Mouse (Mus musculus): ENCODE measurements around the gene Rab11fip5. TPM values are rescaled to one million over a fixed set of nuclear protein-coding genes. Genes with fewer than 3 reads are reported as not detected.

The Rab11fip5 gene
- polyA plus RNA-seq, 1 experiment from 2014 or later: 38.4 TPM

DNA sequence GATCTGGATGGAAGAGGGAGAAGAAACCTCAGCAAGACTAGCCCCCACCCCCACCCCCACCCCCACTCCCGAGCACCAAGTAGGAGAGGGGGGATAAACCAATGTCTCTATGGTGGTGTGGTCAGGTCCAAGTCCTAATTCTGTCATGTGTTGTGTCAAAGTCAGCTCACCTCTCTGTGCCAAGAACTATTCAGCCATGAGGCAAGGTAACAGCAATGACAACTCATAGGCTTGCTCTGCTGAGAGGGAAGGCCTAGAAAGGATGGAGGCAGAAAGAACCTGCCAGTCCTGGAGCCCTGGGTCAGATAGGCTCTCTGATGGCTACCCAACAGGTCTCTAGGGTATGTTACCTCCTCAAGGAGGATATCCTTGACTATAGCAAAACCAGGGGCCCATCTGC, 6.3 kb downstream of the Rab11fip5 start:
- H3K36me3 ChIP-seq (ENCODE audit: inconsistent target): peaks cover 12% of the 10 kb centered on the region; the same call in 1 of the 2 replicates
- H3K4me3 ChIP-seq (ENCODE audit: inconsistent target): no peak overlapping the region
- H3K79me2 ChIP-seq (ENCODE audit: inconsistent target): peaks cover 89% of the 10 kb centered on the region
- WGBS (ENCODE audit: missing documents): 100% methylated on average over 1 of the region's 1 CpGs
- H3K27ac ChIP-seq: peak overlapping the region; percentile 94

DNA sequence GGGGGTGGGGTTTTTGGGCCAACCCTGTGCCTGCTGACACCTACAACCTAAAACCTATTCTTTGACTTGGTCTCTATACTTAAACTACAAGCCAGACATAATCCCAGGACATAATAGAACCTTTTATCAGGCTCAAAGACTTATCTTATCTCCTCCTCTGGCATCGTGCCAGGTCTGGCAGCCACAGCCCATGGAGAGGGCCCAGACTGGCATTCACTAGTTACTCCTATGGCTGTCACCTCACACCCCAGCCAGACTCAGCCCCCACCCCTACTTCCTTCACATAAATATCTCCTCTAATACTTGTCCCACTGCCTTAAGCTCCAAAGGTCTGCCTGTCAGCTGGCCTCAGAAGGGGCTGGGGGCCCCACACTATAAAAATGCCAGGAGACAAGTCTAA, 8.0 kb downstream of the Rab11fip5 start:
- Histone ChIP-seq H3K36me3 (ENCODE audit: inconsistent target) (peaks cover 12% of the 10 kb centered on the region; the same call in 1 of the 2 replicates), H3K79me2 (ENCODE audit: inconsistent target) (peaks cover 89% of the 10 kb centered on the region), H3K4me3 (ENCODE audit: inconsistent target) (no peak overlapping the region), H3K27ac (no peak overlapping the region)
- 60% methylated on average over 1 of the region's 1 CpGs for WGBS (ENCODE audit: missing documents)

DNA sequence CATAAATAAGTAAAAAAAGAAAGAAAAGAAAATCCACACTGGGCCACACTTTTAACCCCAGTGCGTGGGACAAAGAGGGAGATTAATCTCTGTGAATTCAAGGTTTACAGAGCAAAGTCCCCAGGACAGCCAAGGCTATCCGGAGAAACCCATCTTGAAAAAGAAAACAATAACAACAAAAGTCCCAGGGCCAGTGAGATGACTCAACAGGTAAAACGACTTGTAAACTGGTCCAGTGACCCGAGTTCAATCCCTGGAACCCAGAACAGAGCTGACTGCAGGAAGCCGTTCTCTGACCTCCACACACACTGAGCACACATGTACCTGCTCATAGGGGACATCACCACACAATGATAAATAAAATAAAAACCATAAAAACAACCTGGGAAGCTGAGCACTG, 10.0 kb downstream of the Rab11fip5 start:
- no peak overlapping the region for H3K27ac ChIP-seq
- H3K79me2 ChIP-seq (ENCODE audit: inconsistent target): peaks cover 95% of the 10 kb centered on the region
- H3K36me3 ChIP-seq (ENCODE audit: inconsistent target): peaks cover 12% of the 10 kb centered on the region; the same call in 1 of the 2 replicates
- H3K4me3 ChIP-seq (ENCODE audit: inconsistent target): no peak overlapping the region
- WGBS (ENCODE audit: missing documents): 95% methylated on average over 5 of the region's 5 CpGs

DNA sequence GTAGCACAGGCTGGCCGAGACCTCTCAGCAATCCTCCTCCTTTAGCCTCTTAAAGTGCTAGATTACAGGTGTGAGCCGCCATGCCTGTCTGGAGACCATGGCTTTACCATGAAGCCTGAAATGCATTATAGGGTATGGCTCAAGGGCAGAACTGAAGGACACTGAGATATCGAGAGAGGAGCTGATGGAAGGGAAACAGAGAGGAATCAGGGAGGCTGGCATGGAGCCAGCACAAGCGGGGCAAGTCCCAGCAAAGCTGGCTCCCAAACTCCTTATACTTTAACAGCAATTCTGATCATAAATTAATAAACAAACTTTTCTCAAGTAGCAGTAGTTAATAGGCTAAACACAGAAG, 10.6 kb downstream of the Rab11fip5 start:
- Histone ChIP-seq H3K36me3 (ENCODE audit: inconsistent target) (peaks cover 12% of the 10 kb centered on the region; the same call in 1 of the 2 replicates), H3K4me3 (ENCODE audit: inconsistent target) (no peak overlapping the region), H3K79me2 (ENCODE audit: inconsistent target) (peaks cover 100% of the 10 kb centered on the region), H3K27ac (no peak overlapping the region)
- WGBS (ENCODE audit: missing documents): 92% methylated on average over 4 of the region's 4 CpGs

DNA sequence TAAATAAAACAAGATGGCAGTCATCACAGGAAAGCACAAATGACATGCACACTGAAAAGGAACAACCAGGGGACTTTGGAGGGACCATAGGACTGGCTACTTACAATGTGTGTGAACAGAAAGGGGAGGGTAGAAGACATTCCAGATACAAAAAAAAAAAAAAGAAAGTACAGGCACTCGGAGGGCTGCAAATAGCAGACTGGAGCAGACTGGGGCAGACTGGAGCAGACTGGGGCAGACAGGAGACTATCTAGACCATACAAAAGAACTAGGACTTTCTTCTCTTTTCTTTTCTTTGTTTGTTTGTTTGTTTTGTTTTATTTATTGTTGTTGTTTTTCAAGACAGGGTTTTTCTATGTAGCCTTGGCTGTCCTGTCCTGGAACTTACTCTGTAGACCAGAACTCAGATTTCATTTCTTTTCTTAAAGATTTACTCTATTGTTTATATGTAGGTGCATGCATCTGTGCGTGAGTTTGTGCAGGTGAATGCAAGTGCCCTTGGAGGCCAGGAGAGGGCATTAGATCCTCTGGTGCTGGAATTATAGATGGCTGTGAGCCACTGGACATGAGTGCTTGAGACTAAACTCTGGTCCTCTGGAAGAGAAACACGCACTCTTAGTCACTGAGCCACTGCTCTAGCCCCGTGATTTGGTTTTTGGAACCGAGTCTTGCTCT, 11.1 kb downstream of the Rab11fip5 start:
- Histone ChIP-seq H3K27ac (no peak overlapping the region), H3K4me3 (ENCODE audit: inconsistent target) (no peak overlapping the region), H3K79me2 (ENCODE audit: inconsistent target) (peaks cover 100% of the 10 kb centered on the region), H3K36me3 (ENCODE audit: inconsistent target) (peaks cover 12% of the 10 kb centered on the region; the same call in 1 of the 2 replicates)
- WGBS (ENCODE audit: missing documents): 96% methylated on average over 5 of the region's 5 CpGs

DNA sequence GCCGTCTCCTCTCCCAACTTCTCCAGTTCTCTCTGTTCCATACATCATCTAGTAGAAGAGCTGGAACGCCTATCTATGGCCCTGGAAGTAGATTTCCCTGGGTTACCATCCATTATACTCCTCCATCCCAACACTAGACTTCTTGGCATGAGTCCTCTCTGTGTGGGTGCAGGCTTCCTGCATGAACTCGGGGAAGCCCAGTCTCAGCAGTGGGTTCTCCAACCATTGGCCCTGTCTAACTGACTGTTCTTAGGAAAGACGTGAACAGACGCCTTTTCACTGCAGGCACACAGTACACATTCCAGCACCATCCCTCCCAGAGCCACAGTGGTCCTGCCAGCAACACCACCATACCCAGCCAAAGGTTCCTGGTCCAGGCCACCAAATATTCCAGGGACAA, 11.8 kb downstream of the Rab11fip5 start:
- Histone ChIP-seq H3K27ac (no peak overlapping the region), H3K79me2 (ENCODE audit: inconsistent target) (peaks cover 100% of the 10 kb centered on the region), H3K36me3 (ENCODE audit: inconsistent target) (peaks cover 12% of the 10 kb centered on the region; the same call in 1 of the 2 replicates), H3K4me3 (ENCODE audit: inconsistent target) (no peak overlapping the region)
- 93% methylated on average over 5 of the region's 5 CpGs for WGBS (ENCODE audit: missing documents)

DNA sequence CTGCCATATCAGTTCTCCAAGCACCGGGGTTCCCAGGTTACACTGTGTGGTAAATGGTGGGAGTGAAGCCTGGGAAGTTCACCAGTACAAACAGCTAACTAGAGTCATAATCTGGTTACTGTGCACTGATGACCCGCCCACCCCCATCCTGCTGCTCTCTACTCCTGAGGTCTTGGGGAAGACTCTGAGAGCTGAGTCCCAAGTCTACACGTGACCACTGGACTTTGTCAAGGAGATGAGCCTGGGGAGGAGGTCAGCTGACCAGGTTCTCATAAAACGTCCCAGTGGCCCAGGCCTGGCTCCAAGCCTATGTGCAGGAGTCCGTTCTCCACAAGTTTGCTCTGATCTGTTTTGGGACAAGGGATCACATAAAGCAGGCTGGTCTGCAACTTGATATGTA, 14.1 kb downstream of the Rab11fip5 start:
- Histone ChIP-seq H3K36me3 (ENCODE audit: inconsistent target) (peaks cover 3% of the 10 kb centered on the region; the same call in 1 of the 2 replicates), H3K4me3 (ENCODE audit: inconsistent target) (no peak overlapping the region), H3K79me2 (ENCODE audit: inconsistent target) (peaks cover 100% of the 10 kb centered on the region), H3K27ac (no peak overlapping the region)
- WGBS (ENCODE audit: missing documents): 98% methylated on average over 5 of the region's 5 CpGs

DNA sequence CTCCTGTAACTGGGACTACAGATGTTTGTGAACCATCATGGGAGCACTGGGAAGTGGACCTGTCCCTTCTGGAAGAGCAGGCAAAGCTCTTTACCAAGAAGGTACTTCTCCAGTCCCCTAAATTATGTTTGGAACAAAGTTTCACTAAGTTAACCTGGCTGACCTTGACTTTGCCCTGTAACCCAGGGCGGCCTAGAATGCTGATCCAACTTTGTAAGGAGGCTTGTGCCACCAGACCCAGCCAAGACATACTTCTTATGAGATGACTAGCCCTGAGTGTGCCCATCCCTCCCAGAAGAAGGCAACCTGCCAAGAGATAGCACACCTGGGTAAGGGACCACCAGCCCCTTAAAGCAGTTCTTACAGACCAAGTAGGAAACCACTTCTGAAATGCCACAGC, 15.6 kb downstream of the Rab11fip5 start:
- 100% methylated on average over 1 of the region's 1 CpGs for WGBS (ENCODE audit: missing documents)
- H3K79me2 ChIP-seq (ENCODE audit: inconsistent target): peaks cover 100% of the 10 kb centered on the region
- no peaks in the 10 kb centered on the region; the same call in 1 of the 2 replicates for H3K36me3 ChIP-seq (ENCODE audit: inconsistent target)
- no peak overlapping the region for H3K4me3 ChIP-seq (ENCODE audit: inconsistent target)
- H3K27ac ChIP-seq: no peak overlapping the region

DNA sequence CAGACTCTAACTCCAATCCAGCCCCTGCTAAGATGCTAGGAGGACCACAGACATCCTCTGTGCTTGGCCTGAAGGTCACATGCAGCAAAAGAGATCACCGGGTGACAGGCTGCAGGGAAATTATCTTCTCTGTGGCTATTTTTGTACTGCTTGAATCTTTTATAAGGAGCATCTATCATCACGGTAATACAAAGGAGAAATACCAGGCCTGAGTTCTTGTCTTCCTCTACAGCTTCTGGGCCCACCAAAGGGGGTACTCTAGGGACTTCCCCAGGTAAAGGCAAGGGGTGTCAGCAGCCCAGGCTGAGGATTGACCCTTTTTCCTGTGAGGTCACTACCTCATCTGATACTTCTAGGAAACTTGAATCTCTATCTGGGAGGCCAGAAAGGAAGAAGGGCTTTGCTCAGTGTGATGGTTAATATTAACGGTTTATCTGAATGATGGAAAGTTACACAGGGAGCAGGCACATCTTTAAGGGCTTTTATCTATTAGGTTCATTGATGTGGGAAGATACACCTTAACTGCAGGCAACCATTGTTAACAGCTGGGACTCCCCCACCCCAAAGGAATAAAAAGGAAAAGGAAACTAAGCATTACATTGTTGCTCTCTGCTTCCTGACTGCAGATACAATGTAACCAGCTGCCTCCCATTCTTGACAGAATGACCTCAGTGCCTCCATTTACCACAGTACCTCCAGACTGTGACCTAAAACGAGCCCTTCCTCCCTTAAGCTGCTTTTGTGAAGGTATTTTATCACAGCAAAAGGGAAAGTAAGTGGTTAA, 17.6 kb downstream of the Rab11fip5 start:
- no peaks in the 10 kb centered on the region for H3K36me3 ChIP-seq (ENCODE audit: inconsistent target)
- peaks cover 100% of the 10 kb centered on the region for H3K79me2 ChIP-seq (ENCODE audit: inconsistent target)
- H3K27ac ChIP-seq: no peak overlapping the region
- 76% methylated on average over 4 of the region's 4 CpGs for WGBS (ENCODE audit: missing documents)
- no peak overlapping the region for H3K4me3 ChIP-seq (ENCODE audit: inconsistent target)

DNA sequence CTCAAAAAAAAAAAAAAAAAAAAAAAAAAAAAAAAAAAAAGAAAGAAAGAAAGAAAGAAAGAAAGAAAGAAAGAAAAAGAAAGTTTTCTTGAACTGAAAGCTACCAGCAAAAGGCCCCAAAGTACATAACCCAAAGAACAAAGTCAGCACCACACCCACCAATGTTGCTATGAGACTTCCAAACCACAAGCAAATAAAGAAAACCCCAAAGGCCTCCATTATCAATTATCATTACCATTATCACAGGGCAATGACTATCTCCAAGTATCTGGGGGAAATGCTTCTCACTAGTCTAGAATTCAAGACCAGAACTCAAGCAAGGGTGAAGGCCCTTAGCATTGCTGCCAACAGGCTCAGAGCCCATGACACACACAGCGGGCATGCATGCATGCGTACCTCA, 18.7 kb downstream of the Rab11fip5 start:
- H3K4me3 ChIP-seq (ENCODE audit: inconsistent target): no peak overlapping the region
- H3K79me2 ChIP-seq (ENCODE audit: inconsistent target): peaks cover 96% of the 10 kb centered on the region
- 100% methylated on average over 2 of the region's 2 CpGs for WGBS (ENCODE audit: missing documents)
- H3K36me3 ChIP-seq (ENCODE audit: inconsistent target): 0 out of 2 replicates have a peak, but pooled peaks cover 3% of the 10 kb centered on the region
- no peak overlapping the region for H3K27ac ChIP-seq

DNA sequence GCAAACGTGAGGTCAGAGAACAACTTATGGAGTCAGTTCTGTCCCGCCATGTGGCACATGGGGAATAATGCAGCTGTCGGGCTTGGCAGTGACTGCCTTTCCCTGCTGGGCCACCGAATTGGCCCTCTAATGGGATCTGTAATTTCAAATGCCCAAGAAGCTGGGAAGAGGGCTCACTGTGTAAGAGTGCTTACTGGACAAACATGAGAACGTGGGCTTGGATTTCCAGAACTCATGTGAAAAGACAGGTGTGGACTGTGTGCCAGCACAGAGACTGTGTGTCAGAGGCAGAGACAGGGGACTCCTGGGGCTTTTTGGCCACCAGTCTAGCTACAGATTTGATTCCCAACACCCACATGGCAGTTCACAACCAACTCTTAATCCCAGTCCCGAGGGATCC, 19.7 kb downstream of the Rab11fip5 start:
- H3K27ac ChIP-seq: no peak overlapping the region
- WGBS (ENCODE audit: missing documents): 98% methylated on average over 6 of the region's 6 CpGs
- 0 out of 2 replicates have a peak, but pooled peaks cover 3% of the 10 kb centered on the region for H3K36me3 ChIP-seq (ENCODE audit: inconsistent target)
- no peak overlapping the region for H3K4me3 ChIP-seq (ENCODE audit: inconsistent target)
- H3K79me2 ChIP-seq (ENCODE audit: inconsistent target): peaks cover 96% of the 10 kb centered on the region

DNA sequence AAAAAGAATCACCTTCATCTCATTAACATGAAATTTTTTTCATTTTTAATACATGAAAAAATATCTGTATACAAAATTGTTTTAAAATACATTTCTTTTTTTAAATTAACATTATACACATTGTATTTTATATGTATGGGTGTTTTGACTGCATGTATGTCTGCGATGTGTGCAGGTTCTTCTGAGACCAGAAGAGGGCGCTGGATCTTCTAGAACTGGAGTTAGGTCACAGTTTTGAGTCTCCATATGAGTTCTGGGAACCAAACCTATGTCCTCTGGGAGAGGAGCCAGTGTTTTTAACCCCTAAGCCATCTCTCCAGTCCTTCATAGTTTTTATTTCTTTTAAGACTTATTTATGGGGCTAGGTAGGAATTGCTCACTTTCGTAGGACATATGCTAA, 20.7 kb downstream of the Rab11fip5 start:
- Histone ChIP-seq H3K36me3 (ENCODE audit: inconsistent target) (peaks cover 12% of the 10 kb centered on the region), H3K27ac (no peak overlapping the region), H3K79me2 (ENCODE audit: inconsistent target) (peaks cover 94% of the 10 kb centered on the region), H3K4me3 (ENCODE audit: inconsistent target) (no peak overlapping the region)
- WGBS (ENCODE audit: missing documents): 89% methylated on average over 3 of the region's 3 CpGs

DNA sequence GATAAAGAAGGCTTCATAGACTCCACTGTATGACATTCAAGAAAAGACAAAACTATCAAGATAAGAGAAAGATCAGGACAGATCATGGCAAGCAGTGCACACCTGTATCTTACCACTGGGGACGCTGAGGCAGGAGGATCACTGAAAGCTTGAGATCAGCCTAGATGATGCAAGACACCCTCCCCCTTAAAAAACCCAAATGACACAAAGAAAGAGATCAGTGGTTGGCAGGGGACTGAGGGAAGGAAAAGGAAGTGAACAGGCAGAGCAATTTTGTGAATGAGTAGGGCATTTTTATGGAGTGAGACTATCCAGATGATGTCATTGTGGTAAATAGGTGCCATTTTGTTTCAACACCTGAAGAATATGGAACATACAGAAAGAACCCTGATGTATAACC, 24.3 kb downstream of the Rab11fip5 start:
- H3K36me3 ChIP-seq (ENCODE audit: inconsistent target): peaks cover 38% of the 10 kb centered on the region
- H3K4me3 ChIP-seq (ENCODE audit: inconsistent target): no peak overlapping the region
- H3K27ac ChIP-seq: no peak overlapping the region
- 58% methylated on average over 1 of the region's 1 CpGs for WGBS (ENCODE audit: missing documents)
- H3K79me2 ChIP-seq (ENCODE audit: inconsistent target): peaks cover 74% of the 10 kb centered on the region

DNA sequence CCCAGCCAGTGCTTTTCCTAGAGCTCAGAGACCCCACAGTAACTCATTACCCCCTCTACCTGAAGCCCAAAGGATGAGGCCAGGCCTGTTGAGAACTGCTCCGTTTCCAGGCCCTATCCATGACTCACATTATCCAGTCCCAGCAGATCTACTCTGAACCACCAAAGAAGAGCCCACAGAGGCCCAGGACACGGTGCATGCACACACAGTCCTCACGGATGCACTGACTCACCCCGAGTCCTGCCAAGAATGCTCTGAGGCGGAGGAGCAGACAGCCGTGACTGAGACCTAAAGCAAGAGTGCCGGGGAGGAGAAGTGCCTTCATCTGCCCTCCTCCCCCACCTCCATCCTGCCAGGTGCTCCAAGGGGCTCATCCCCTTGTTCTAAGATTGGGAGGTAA, 25.2 kb downstream of the Rab11fip5 start:
- Histone ChIP-seq H3K79me2 (ENCODE audit: inconsistent target) (peaks cover 74% of the 10 kb centered on the region), H3K36me3 (ENCODE audit: inconsistent target) (peaks cover 47% of the 10 kb centered on the region), H3K4me3 (ENCODE audit: inconsistent target) (no peak overlapping the region), H3K27ac (no peak overlapping the region)
- WGBS (ENCODE audit: missing documents): 95% methylated on average over 7 of the region's 7 CpGs

DNA sequence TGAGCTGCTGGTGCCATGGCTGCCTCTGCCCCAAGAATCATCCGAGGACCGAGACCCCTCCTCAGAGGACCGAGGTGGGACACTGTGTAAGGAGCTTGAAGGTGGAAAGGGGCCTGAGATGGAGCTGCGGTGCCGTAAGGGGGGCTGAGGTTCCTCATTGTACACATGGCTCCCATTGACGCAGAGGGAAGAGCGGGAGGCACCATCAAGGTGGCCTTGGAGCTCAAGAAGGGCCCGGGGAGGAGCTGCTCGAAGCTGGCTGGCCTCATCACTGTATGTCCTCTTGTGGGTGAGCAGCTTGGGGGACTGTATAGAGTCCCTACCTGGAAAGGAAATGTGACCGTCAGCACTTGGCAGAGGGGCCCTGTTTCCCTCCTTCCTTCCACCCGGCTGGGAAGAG, 26.3 kb downstream of the Rab11fip5 start:
- WGBS (ENCODE audit: missing documents): 96% methylated on average over 11 of the region's 11 CpGs
- H3K27ac ChIP-seq: no peak overlapping the region
- peaks cover 71% of the 10 kb centered on the region for H3K79me2 ChIP-seq (ENCODE audit: inconsistent target)
- H3K4me3 ChIP-seq (ENCODE audit: inconsistent target): no peak overlapping the region
- peaks cover 53% of the 10 kb centered on the region for H3K36me3 ChIP-seq (ENCODE audit: inconsistent target)

Data from macrophage (primary cell).